Mouse (Mus musculus) gonadal fat pad, adult 2 months (tissue): ENCODE data around the gene 4930539E08Rik. TPM values are rescaled to one million over a fixed set of nuclear protein-coding genes. Genes with fewer than 3 reads are reported as not detected.

ENCODE experiments used
- DNase-seq: peaks from one replicate; pipeline ENCODE4 v3.0.0-alpha.2; 2012; ENCODE audit warnings: low read depth
- polyA plus RNA-seq: library from polyadenylated mRNA; depleted of rRNA; stranded (reverse); fragments of >200 nt; gene quantifications from 2 replicates; pipeline ENCODE4 v1.2.3, GENCODE M21; 2012

Gene 4930539E08Rik
- polyA plus RNA-seq, 1 experiment: 0.30 TPM

- DNase-seq: no peak
Observed at GRCm38 (mm10) chr17:28930392-28931074, 15.4 kb upstream of the 4930539E08Rik start.

GRCm38 (mm10) chr17:28929369-28929768 is 14.2 kb upstream of the 4930539E08Rik start:
- DNase-seq: no peak

DNA sequence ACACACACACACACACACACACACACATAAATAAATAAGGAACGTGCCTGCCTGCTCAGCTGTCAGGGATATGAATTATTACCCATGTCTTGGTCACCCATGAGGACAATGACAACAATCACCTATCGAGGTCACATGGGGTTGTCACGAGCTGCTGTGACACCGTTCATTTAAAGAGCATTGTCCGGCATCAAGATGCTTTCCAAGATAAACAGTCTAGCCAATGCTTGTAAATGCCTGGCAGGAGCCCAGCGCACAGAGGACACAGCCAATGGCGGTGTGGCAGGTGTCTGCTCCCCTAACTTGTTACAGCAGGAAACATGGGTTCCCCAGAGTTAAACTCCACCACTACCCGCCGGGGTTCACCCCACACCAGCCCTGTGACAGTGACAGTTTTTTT is 12.9 kb upstream of the 4930539E08Rik start:
- DNase-seq: no peak

GRCm38 (mm10) chr17:28926866-28927635 is 11.9 kb upstream of the 4930539E08Rik start:
- DNase-seq: no peak

- DNase-seq: no peak
Observed at GRCm38 (mm10) chr17:28926380-28926779, 11.3 kb upstream of the 4930539E08Rik start.

DNA sequence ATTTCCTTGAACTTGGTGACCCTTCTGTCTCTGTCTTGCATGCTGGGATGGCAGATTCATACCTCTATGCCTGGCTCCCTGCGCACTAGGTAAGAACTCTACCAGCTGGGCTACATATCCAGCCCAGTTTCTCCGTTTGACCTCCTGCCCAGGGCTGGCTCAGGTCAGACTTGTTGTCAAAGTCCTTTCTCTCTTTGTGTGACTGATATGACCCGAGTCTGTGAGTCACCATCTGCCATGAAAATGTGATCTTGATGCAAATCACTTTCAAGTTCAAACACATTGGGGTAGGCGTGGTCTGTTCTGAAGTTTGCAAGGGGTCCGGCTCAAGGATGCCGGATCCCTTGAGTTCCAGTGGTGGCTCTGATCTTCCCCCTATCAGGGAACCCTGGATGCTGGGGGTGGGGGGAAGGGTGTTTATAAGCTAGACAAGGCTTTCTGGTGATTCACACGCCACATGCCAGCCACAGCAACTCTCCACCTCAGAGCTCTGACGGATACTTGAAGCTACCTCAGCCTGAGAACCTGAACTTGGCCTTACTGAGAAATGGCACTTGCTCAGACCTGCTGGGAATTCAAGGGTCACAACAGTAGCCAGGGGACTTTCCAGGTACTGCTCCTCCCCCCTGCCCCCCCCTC is 10.0 kb upstream of the 4930539E08Rik start:
- DNase-seq: no peak

- no peak for DNase-seq
Observed at GRCm38 (mm10) chr17:28922096-28922495, 7.0 kb upstream of the 4930539E08Rik start.

- no peak for DNase-seq
Observed at GRCm38 (mm10) chr17:28921086-28921485, 6.0 kb upstream of the 4930539E08Rik start.

DNA sequence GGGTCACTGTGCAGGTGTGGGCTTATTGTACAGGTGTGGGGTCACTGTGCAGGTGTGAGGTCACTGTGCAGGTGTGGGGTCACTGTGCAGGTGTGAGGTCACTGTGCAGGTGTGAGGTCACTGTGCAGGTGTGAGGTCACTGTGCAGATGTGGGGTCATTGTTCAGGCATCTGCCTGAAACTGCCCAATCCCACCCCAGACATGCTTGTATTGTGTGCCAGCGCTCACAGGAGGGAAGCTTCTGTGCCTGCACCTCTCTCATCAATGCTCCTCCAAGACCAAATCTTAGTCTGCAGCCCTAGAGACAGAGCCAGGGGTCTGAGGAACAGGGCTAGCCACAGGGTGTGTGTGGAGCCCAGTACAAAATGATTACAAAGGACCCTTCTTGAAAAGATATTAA is 1.4 kb upstream of the 4930539E08Rik start:
- no peak for DNase-seq

DNA sequence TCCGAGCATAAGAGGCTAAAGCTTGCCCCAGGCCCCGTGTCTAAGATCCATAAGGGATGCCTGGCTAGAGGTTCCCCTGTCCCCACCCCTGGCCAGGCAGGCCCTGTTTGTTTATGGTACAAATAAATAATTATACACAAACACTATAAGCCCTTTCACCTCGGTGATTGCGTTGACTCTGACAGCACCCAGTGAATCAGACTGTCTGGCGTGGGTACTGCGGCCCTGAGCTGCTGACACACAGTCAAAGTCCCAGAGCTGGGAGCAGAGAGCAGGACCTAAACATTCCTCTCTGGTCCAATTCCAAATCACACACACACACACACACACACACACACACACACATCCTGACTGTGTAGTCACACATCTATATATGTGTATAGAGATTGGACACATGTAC is 1.2 kb downstream of the 4930539E08Rik start:
- no peak for DNase-seq

- DNase-seq: no peak
Observed at GRCm38 (mm10) chr17:28913200-28913599, 1.9 kb downstream of the 4930539E08Rik start.

DNA sequence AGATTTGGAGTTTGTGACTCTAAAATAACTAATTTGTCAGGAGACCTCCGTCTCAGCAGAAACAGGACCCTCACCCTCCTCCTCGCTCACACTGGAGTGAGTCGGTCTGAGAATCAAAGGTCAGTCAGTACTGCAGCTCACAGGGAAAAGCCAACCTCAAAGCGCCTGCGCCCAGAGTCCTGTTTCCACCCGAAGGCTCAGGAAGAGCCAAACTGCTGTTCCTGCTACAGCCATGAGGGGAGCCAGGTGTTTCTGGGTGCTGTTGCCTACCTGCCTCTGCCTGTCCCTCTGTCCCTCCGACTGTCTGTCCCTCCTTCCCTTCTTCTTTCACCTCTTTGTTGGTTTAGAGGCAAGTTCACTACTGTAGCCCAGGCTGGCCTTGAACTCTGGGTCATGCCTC is 5.0 kb downstream of the 4930539E08Rik start:
- no peak for DNase-seq

GRCm38 (mm10) chr17:28909252-28909941 is 5.7 kb downstream of the 4930539E08Rik start:
- no peak for DNase-seq

GRCm38 (mm10) chr17:28907959-28908358 is 7.2 kb downstream of the 4930539E08Rik start:
- DNase-seq: no peak

GRCm38 (mm10) chr17:28905377-28905916 is 9.7 kb downstream of the 4930539E08Rik start:
- no peak for DNase-seq

GRCm38 (mm10) chr17:28904546-28905376 is 10.4 kb downstream of the 4930539E08Rik start:
- no peak for DNase-seq

DNA sequence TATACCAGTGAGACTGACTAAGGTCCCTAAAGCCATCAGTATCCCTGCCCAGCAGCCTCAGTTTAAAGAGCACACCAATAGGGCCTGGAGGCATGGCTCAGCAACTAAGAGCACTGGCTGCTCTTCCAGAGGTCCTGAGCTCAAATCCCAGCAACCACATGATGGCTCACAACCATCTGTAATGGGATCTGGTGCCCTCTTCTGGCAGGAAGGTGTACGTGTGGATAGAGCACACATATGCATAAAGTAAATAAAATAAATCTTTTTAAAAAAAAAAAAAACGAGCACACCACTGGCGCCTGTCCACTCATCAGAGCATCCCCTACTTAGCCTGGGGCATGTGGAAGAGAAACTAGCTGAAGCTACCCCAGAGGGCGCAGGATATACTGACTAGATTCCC is 13.6 kb downstream of the 4930539E08Rik start:
- DNase-seq: no peak

- no peak for DNase-seq
Observed at GRCm38 (mm10) chr17:28899427-28899826, 15.7 kb downstream of the 4930539E08Rik start.

GRCm38 (mm10) chr17:28898249-28898648 is 16.9 kb downstream of the 4930539E08Rik start:
- no peak for DNase-seq

DNA sequence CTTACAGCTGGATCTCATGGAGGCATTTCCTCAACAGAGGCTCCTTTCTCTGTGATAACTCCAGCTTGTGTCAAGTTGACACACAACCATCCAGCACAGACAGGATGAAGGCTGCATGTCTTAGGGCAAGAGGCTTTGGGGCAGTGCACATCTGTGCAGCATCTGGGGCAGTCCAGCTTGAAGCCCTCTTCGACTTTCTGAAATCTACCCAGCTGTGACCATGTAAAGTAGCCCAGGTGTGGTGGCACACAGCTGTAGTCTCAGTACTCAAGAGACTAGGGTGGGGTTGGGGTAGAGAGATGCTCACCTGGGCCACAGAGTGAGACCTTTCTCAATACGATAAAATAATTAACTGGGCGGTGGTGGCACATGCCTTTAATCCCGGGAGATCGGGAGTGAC is 17.3 kb downstream of the 4930539E08Rik start:
- no peak for DNase-seq
